Mouse (Mus musculus): ENCODE measurements around the gene Mcam. TPM values are rescaled to one million over a fixed set of nuclear protein-coding genes. Genes with fewer than 3 reads are reported as not detected.

Mcam gene
- polyA plus RNA-seq, 1 experiment from 2014 or later = 47.5 TPM

GRCm38 (mm10) chr9:44115599-44115998, 18.7 kb upstream of the Mcam start:
- Histone ChIP-seq H3K27me3 (replicated peaks; ENCODE audit: control insufficient read depth, insufficient read depth, low read length) (no peaks in the 10 kb centered on the region), H3K27ac (replicated peaks; ENCODE audit: low read depth, low read length) (no peak overlapping the region), H3K4me2 (ENCODE audit: low read depth, low read length) (no peak overlapping the region), H3K9me3 (ENCODE audit: control insufficient read depth, low read length) (no peaks in the 10 kb centered on the region), H3K36me3 (ENCODE audit: control insufficient read depth, insufficient read depth, low read length) (no peaks in the 10 kb centered on the region), H3K4me1 (ENCODE audit: control insufficient read depth, insufficient read depth, low read length) (peaks cover 1% of the 10 kb centered on the region), H3K9ac (ENCODE audit: low read depth, low read length) (no peak overlapping the region), H3K4me3 (ENCODE audit: low read depth, low read length) (no peak overlapping the region)
- no peak for ATAC-seq (ENCODE audit: low read depth)
- DNase-seq (ENCODE audit: low spot score) = no peak
- WGBS = 85% methylated on average over 9 of the region's 9 CpGs

- Histone ChIP-seq H3K36me3 (ENCODE audit: control insufficient read depth, insufficient read depth, low read length) (no peaks in the 10 kb centered on the region), H3K4me3 (ENCODE audit: low read depth, low read length) (no peak overlapping the region), H3K27me3 (replicated peaks; ENCODE audit: control insufficient read depth, insufficient read depth, low read length) (no peaks in the 10 kb centered on the region), H3K4me2 (ENCODE audit: low read depth, low read length) (no peak overlapping the region), H3K4me1 (ENCODE audit: control insufficient read depth, insufficient read depth, low read length) (no peaks in the 10 kb centered on the region), H3K9me3 (ENCODE audit: control insufficient read depth, low read length) (no peaks in the 10 kb centered on the region), H3K27ac (replicated peaks; ENCODE audit: low read depth, low read length) (no peak overlapping the region), H3K9ac (ENCODE audit: low read depth, low read length) (no peak overlapping the region)
- WGBS = 83% methylated on average over 4 of the region's 4 CpGs
- DNase-seq (ENCODE audit: low spot score) (no peak), ATAC-seq (ENCODE audit: low read depth) (no peak)
Observed at GRCm38 (mm10) chr9:44116182-44116581, 18.1 kb upstream of the Mcam start.

- H3K4me3 ChIP-seq (ENCODE audit: low read depth, low read length) = no peak overlapping the region
- no peak for DNase-seq (ENCODE audit: low spot score)
- no peak overlapping the region for H3K9ac ChIP-seq (ENCODE audit: low read depth, low read length)
- no peak overlapping the region for H3K27ac ChIP-seq (replicated peaks; ENCODE audit: low read depth, low read length)
- no peaks in the 10 kb centered on the region for H3K4me1 ChIP-seq (ENCODE audit: control insufficient read depth, insufficient read depth, low read length)
- H3K27me3 ChIP-seq (replicated peaks; ENCODE audit: control insufficient read depth, insufficient read depth, low read length) = no peaks in the 10 kb centered on the region
- 47% methylated on average over 5 of the region's 5 CpGs for WGBS
- no peak overlapping the region for H3K4me2 ChIP-seq (ENCODE audit: low read depth, low read length)
- no peaks in the 10 kb centered on the region for H3K9me3 ChIP-seq (ENCODE audit: control insufficient read depth, low read length)
- H3K36me3 ChIP-seq (ENCODE audit: control insufficient read depth, insufficient read depth, low read length) = no peaks in the 10 kb centered on the region
- ATAC-seq (ENCODE audit: low read depth) = no peak
Observed at GRCm38 (mm10) chr9:44119011-44119410, 15.3 kb upstream of the Mcam start.

GRCm38 (mm10) chr9:44119948-44120465, 14.3 kb upstream of the Mcam start:
- H3K9ac ChIP-seq (ENCODE audit: low read depth, low read length) = no peak overlapping the region
- H3K27ac ChIP-seq (replicated peaks; ENCODE audit: low read depth, low read length) = no peak overlapping the region
- H3K4me2 ChIP-seq (ENCODE audit: low read depth, low read length) = no peak overlapping the region
- H3K4me1 ChIP-seq (ENCODE audit: control insufficient read depth, insufficient read depth, low read length) = no peaks in the 10 kb centered on the region
- no peak for DNase-seq (ENCODE audit: low spot score)
- H3K9me3 ChIP-seq (ENCODE audit: control insufficient read depth, low read length) = no peaks in the 10 kb centered on the region
- no peaks in the 10 kb centered on the region for H3K27me3 ChIP-seq (replicated peaks; ENCODE audit: control insufficient read depth, insufficient read depth, low read length)
- H3K36me3 ChIP-seq (ENCODE audit: control insufficient read depth, insufficient read depth, low read length) = no peaks in the 10 kb centered on the region
- WGBS = 82% methylated on average over 8 of the region's 8 CpGs
- ATAC-seq (ENCODE audit: low read depth) = no peak
- H3K4me3 ChIP-seq (ENCODE audit: low read depth, low read length) = no peak overlapping the region

- 68% methylated on average over 6 of the region's 6 CpGs for WGBS
- ATAC-seq (ENCODE audit: low read depth) = no peak
- no peak overlapping the region for H3K27ac ChIP-seq (replicated peaks; ENCODE audit: low read depth, low read length)
Observed at GRCm38 (mm10) chr9:44124317-44124716, 10.0 kb upstream of the Mcam start.

GRCm38 (mm10) chr9:44125026-44125425, 9.2 kb upstream of the Mcam start:
- no peak overlapping the region for H3K27ac ChIP-seq (replicated peaks; ENCODE audit: low read depth, low read length)
- H3K9ac ChIP-seq (ENCODE audit: low read depth, low read length) = no peak overlapping the region
- H3K9me3 ChIP-seq (ENCODE audit: control insufficient read depth, low read length) = no peaks in the 10 kb centered on the region
- no peaks in the 10 kb centered on the region for H3K27me3 ChIP-seq (replicated peaks; ENCODE audit: control insufficient read depth, insufficient read depth, low read length)
- H3K4me3 ChIP-seq (ENCODE audit: low read depth, low read length) = no peak overlapping the region
- no peak for DNase-seq (ENCODE audit: low spot score)
- ATAC-seq (ENCODE audit: low read depth) = no peak
- H3K36me3 ChIP-seq (ENCODE audit: control insufficient read depth, insufficient read depth, low read length) = no peaks in the 10 kb centered on the region
- WGBS = 37% methylated on average over 5 of the region's 5 CpGs
- H3K4me2 ChIP-seq (ENCODE audit: low read depth, low read length) = no peak overlapping the region
- peaks cover 9% of the 10 kb centered on the region; the same call in 1 of the 2 replicates for H3K4me1 ChIP-seq (ENCODE audit: control insufficient read depth, insufficient read depth, low read length)

More at GRCm38 (mm10) chr9:44124317-44124716, 10.0 kb upstream of the Mcam start:
- no peak overlapping the region for H3K4me3 ChIP-seq (ENCODE audit: low read depth, low read length)
- H3K9ac ChIP-seq (ENCODE audit: low read depth, low read length) = no peak overlapping the region
- no peak for DNase-seq (ENCODE audit: low spot score)
- H3K4me2 ChIP-seq (ENCODE audit: low read depth, low read length) = no peak overlapping the region
- no peaks in the 10 kb centered on the region for H3K36me3 ChIP-seq (ENCODE audit: control insufficient read depth, insufficient read depth, low read length)
- no peaks in the 10 kb centered on the region for H3K27me3 ChIP-seq (replicated peaks; ENCODE audit: control insufficient read depth, insufficient read depth, low read length)
- H3K9me3 ChIP-seq (ENCODE audit: control insufficient read depth, low read length) = no peaks in the 10 kb centered on the region
- peaks cover 5% of the 10 kb centered on the region; the same call in 1 of the 2 replicates for H3K4me1 ChIP-seq (ENCODE audit: control insufficient read depth, insufficient read depth, low read length)

GRCm38 (mm10) chr9:44125546-44126428, 8.5 kb upstream of the Mcam start:
- Histone ChIP-seq H3K4me1 (ENCODE audit: control insufficient read depth, insufficient read depth, low read length) (peaks cover 17% of the 10 kb centered on the region; the same call in 1 of the 2 replicates), H3K4me2 (ENCODE audit: low read depth, low read length) (peak overlapping the region; percentile 47), H3K9ac (ENCODE audit: low read depth, low read length) (0 out of 2 replicates have a peak overlapping the region, but pooled peaks have one; percentile 21), H3K36me3 (ENCODE audit: control insufficient read depth, insufficient read depth, low read length) (no peaks in the 10 kb centered on the region), H3K9me3 (ENCODE audit: control insufficient read depth, low read length) (no peaks in the 10 kb centered on the region), H3K4me3 (ENCODE audit: low read depth, low read length) (no peak overlapping the region), H3K27ac (replicated peaks; ENCODE audit: low read depth, low read length) (peak overlapping the region; percentile 50), H3K27me3 (replicated peaks; ENCODE audit: control insufficient read depth, insufficient read depth, low read length) (no peaks in the 10 kb centered on the region)
- DNase-seq (ENCODE audit: low spot score) = peak; percentile 94
- 30% methylated on average over 18 of the region's 18 CpGs for WGBS
- ATAC-seq (ENCODE audit: low read depth) = 0 out of 2 replicates have a peak, but pooled peaks have one; percentile 56

- no peak overlapping the region for H3K4me2 ChIP-seq (ENCODE audit: low read depth, low read length)
- H3K4me1 ChIP-seq (ENCODE audit: control insufficient read depth, insufficient read depth, low read length) = peaks cover 19% of the 10 kb centered on the region; the same call in 1 of the 2 replicates
- WGBS = 86% methylated on average over 3 of the region's 3 CpGs
- no peaks in the 10 kb centered on the region for H3K27me3 ChIP-seq (replicated peaks; ENCODE audit: control insufficient read depth, insufficient read depth, low read length)
- H3K27ac ChIP-seq (replicated peaks; ENCODE audit: low read depth, low read length) = no peak overlapping the region
- DNase-seq (ENCODE audit: low spot score) (no peak), ATAC-seq (ENCODE audit: low read depth) (no peak)
- H3K4me3 ChIP-seq (ENCODE audit: low read depth, low read length) = no peak overlapping the region
- no peaks in the 10 kb centered on the region for H3K36me3 ChIP-seq (ENCODE audit: control insufficient read depth, insufficient read depth, low read length)
- H3K9me3 ChIP-seq (ENCODE audit: control insufficient read depth, low read length) = no peaks in the 10 kb centered on the region
- H3K9ac ChIP-seq (ENCODE audit: low read depth, low read length) = no peak overlapping the region
Observed at GRCm38 (mm10) chr9:44126746-44127145, 7.5 kb upstream of the Mcam start.

Data from embryonic facial prominence, embryonic 14.5 days (tissue).